Mouse (Mus musculus) erythroblast, embryonic 14.5 days (primary cell): ENCODE data around the gene Nop58. TPM values are rescaled to one million over a fixed set of nuclear protein-coding genes. Genes with fewer than 3 reads are reported as not detected.
"Not testable (repeated sequence)": the region's sequence is repeated elsewhere in the genome, so short reads cannot be mapped to it uniquely, and the experiment has no call there.

ENCODE experiments used
- H3K27me3 ChIP-seq: 2 replicates; pipeline ENCODE4 v1.6.1; 2012; ENCODE audit warnings: inconsistent platforms; ENCODE audit not compliant: control insufficient read depth
- H3K36me3 ChIP-seq: 2 replicates; pipeline ENCODE4 v1.6.1; 2012; ENCODE audit warnings: mild to moderate bottlenecking, inconsistent platforms; ENCODE audit not compliant: control insufficient read depth
- H3K4me1 ChIP-seq: 2 replicates; pipeline ENCODE4 v1.6.1; 2012; ENCODE audit warnings: inconsistent platforms; ENCODE audit not compliant: control insufficient read depth
- H3K4me3 ChIP-seq: replicated peaks from 2 replicates; pipeline ENCODE3; 2012; ENCODE audit warnings: moderate library complexity, mild to moderate bottlenecking, inconsistent platforms
- H3K9me3 ChIP-seq: 2 replicates; pipeline ENCODE4 v1.6.1; 2012; ENCODE audit warnings: low read length, inconsistent platforms, mixed read lengths; ENCODE audit not compliant: control insufficient read depth
- GATA1 ChIP-seq: IDR thresholded peaks from 2 replicates; pipeline ENCODE4 v1.6.1; 2012; ENCODE audit warnings: low read length, inconsistent platforms, mixed read lengths
- TAL1 ChIP-seq: IDR thresholded peaks from 3 replicates; pipeline ENCODE4 v1.6.1; 2012; ENCODE audit warnings: low read length, inconsistent platforms, mixed read lengths
- polyA plus RNA-seq: library from polyadenylated mRNA; stranded (reverse); fragments of >175 nt; gene quantifications from 2 replicates; pipeline ENCODE4 v1.2.3, GENCODE M21; 2012

Nop58 gene
- 2.8 and 5.2 TPM in 2 replicates for polyA plus RNA-seq

DNA sequence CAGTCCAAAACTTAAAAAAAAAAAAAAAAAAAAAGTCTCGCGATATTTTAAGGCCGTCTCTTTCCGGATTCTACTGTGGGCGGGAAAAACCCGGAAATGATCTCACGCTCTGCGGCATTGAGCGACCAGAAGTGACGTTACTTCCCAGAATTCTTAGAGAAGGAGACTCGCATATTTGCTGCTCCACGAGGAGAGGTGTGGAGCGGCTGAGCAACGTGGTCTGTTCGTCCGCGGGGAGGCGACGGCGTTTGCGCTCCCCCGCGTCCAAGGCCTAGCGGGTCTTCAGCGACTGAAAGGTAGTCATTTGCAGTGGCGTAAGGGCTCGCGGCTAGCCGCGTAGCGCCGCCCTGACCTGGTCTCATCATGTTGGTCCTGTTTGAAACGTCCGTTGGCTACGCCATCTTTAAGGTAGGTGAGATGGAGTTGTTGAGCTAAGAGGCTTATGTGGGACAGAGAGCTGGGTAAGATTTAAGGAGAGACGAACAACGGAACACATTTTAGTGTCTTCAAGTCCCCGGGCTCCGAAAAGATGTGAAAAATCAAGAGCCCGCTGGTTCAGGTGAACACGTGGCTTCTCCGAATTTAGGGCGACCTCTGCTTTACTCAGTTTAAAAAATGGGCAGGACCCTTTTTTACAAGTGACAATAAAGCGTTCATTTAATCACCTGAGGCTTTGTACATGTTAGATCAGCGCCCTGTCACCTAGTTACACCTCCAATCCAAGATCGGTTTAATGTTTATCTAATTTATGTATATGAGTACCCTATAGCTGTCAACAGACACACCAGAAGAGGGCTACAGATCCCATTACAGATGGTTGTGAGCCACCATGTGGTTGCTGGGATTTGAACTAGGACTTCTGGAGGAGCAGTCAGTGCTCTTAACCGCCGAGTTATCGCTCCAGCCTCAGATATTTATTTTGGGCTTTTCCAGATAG is at the start of gene Nop58:
TSS of gene Nop58 (plus strand) at position 153 of the 937 bp plus-strand sequence.
- H3K4me1 ChIP-seq, result peaks cover 44% of the 10 kb centered on the region
- H3K9me3 ChIP-seq, result no peaks in the 10 kb centered on the region
- H3K36me3 ChIP-seq, result peaks cover 26% of the 10 kb centered on the region
- H3K27me3 ChIP-seq, result peaks cover 34% of the 10 kb centered on the region
- no peak for TF ChIP-seq GATA1
- TF ChIP-seq TAL1, result no peak
- peak within 1 kb of the TSS; percentile 97 for H3K4me3 ChIP-seq

DNA sequence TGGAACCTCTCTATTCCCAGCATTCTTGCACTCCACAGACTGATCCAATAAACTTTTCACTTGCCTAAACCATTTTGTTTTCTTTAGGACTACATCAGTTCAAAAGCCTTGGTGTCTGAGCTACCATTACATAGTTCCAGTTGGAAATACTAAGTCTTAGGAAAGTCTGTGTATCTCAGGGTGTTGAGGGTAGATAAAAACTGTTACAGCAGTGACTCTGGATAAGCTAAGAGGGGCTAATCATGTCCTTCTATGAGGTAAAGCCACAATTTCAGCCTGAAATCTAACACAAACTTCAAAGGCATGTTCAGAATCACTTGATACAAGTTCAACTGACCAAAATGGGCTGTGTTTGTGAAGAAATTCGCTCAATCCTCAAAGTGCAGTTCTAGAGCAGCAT is 48.4 kb upstream of the Nop58 start:
- Histone ChIP-seq H3K27me3 (no peaks in the 10 kb centered on the region), H3K36me3 (peaks cover 17% of the 10 kb centered on the region), H3K4me3 (no peak overlapping the region), H3K4me1 (peaks cover 35% of the 10 kb centered on the region), H3K9me3 (no peaks in the 10 kb centered on the region)
- TF ChIP-seq TAL1 (no peak), GATA1 (no peak)

DNA sequence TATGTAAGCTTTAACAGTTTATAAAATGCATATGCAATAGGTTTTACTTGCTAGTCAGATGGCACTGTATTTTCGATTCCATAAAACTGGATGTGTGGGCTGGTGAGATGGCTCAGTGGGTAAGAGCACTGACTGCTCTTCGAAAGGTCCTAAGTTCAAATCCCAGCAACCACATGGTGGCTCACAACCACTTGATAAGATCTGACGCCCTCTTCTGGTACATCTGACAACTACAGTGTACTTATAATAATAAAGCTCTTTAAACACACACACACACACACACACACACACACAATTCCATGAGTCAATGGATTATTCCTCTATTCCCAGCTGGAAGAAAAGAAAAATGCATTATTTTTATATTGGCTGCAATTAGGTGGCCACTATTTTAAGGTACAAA is 46.4 kb upstream of the Nop58 start:
- no peak overlapping the region for H3K4me3 ChIP-seq
- H3K36me3 ChIP-seq, result peaks cover 36% of the 10 kb centered on the region
- H3K9me3 ChIP-seq, result no peaks in the 10 kb centered on the region
- H3K4me1 ChIP-seq, result peaks cover 30% of the 10 kb centered on the region
- H3K27me3 ChIP-seq, result no peaks in the 10 kb centered on the region
- no peak for TF ChIP-seq TAL1
- TF ChIP-seq GATA1, result no peak

DNA sequence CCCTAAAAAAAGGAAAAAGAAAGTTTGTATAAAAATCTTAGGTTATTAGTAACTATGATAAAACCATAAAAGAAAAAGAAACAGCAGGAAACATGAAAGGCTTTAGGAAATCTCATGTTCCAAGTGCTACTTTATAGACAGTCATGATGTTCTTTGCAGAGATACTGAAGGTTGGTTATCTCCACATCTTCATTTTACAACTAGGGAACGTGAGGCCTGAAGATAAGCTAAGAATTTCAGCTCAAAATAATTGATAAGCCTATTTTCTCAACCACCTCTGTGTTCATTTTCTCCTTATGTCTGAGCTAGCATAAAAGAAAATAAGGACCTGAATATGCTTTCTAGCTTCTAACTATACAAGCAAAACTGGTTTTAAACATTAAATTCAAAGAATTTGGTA is 42.3 kb upstream of the Nop58 start:
- no peaks in the 10 kb centered on the region for H3K9me3 ChIP-seq
- H3K27me3 ChIP-seq, result no peaks in the 10 kb centered on the region
- TF ChIP-seq TAL1 (no peak), GATA1 (no peak)
- H3K36me3 ChIP-seq, result peaks cover 54% of the 10 kb centered on the region
- no peak overlapping the region for H3K4me3 ChIP-seq
- H3K4me1 ChIP-seq, result peaks cover 8% of the 10 kb centered on the region

DNA sequence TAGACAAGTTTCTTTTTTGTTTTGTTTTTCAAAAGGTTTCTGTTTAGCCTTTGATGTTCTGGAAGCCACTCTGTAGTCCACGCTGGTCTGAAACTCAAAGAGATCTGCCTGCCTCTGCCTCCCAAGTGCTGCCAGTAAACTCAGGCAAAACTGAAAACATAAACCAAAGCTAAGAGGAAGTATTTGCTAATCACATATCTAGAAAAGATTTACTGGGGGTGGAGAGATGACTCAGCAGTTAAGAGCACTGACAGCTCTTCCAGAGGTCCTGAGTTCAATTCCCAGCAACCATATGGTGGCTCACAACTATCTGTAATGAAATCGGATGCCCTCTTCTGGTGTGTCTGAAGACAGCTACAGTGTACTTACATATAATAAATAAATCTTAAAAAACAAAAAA is 38.3 kb upstream of the Nop58 start:
- not testable (repeated sequence) for H3K27me3 ChIP-seq, H3K4me3 ChIP-seq, H3K9me3 ChIP-seq
- peaks cover 68% of the 10 kb centered on the region for H3K36me3 ChIP-seq
- peaks cover 11% of the 10 kb centered on the region for H3K4me1 ChIP-seq

DNA sequence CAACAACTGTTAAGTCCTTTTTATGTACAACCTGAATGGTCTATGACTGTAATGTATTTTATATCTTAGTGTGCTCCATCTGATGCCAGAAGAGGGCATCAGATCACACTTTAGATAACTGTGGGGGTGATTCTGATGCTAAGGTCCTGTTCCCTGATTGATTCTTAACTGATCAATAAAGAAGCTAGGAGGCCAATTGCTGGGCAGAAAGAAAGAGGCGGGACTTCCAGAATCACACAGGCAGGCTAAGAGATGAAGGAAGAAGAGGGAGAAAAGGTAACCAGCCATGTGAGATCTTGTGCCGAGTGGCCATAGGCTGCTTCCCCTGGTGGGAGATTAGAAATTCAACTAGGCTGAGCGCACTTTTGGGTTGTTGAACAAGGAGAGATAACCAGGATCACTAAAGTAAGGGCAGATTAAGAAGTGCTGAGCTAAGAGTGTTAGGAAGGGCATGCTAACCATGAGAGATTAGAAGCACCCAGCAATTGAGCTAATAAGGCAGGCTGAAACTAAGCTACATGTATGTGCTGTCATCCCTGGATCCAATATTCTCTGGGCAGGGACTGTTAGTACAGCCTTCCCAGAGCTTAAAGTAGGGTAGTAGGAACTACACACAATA is 33.5 kb upstream of the Nop58 start:
- Histone ChIP-seq H3K27me3 (no peaks in the 10 kb centered on the region), H3K9me3 (no peaks in the 10 kb centered on the region), H3K4me3 (no peak overlapping the region), H3K4me1 (peaks cover 8% of the 10 kb centered on the region; the same call in 1 of the 2 replicates), H3K36me3 (peaks cover 81% of the 10 kb centered on the region)
- TF ChIP-seq TAL1 (no peak), GATA1 (no peak)

DNA sequence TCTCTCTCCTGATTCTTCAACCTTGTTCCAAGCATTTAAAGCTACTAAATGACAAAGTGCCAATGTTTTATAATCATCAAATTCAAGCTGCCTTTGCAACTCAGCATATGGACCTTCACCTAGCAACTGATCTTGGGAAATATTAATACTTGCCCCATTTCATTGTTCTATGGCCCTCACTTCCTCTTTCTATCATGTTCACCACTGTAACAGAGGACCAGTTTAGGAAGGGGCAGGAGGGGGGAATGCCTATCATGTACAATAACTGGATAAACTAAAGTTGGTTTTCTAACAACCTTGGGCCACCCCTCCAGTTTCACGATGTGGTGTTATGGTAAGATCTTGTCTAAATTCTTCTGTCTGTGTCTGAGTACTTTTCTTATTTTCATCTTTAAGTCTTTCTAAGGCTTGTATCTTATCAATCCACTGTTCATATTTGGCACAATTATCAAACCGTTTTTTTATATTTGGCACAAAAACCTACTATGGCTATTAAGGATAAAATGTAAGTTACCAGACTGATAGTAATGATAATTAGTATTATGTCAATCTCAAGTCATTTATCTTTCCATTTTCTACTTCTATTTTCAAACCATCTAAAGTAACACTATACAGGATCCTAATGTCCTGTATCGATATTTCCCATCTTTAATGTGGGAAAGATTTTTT is 31.4 kb upstream of the Nop58 start:
- H3K27me3 ChIP-seq, result no peaks in the 10 kb centered on the region
- H3K4me1 ChIP-seq, result peaks cover 8% of the 10 kb centered on the region; the same call in 1 of the 2 replicates
- TF ChIP-seq TAL1 (no peak), GATA1 (no peak)
- H3K4me3 ChIP-seq, result no peak overlapping the region
- no peaks in the 10 kb centered on the region for H3K9me3 ChIP-seq
- peaks cover 66% of the 10 kb centered on the region for H3K36me3 ChIP-seq

DNA sequence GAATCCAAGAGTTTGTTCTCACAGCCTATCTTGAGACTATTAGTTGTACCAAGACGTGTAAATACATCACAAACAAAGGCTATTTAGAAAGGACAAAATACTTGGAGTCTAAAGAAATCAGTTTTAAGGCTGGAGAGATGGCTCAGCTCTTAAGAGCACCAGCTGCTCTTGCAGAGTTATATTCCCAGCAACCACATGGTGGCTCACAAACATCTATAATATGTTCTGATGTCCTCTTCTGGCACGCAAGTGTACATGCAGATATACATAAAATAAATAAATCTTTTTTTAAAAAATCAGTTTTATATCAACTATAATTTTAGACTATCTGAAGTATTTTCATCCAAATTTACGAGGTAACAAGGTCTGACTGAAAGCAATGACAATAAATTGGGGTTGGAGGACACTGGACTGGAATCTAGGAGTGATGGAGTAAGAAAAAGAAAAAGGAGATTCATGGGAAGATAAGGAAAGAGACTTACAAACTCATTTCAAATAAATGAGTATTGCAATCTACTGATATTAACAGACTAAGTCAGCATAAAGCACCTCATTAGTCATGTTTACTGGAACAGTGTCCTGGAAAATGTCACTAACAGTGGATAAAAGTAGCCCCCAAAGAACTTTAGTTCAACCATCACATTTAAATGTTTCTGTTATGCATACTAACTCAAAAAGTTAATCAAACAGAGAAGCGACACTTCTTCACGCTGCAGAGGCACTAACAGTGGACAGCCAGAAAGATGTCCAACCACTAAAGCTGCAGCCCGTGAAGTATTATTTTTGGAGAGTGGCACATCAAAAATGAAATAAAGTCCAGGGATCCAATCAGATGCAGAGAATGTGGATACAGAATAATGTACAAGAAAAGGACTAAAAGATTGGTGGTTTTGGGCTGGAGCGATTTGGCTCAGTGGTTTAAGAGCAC is 28.3 kb upstream of the Nop58 start:
- no peak for TF ChIP-seq GATA1
- TF ChIP-seq TAL1, result no peak
- Histone ChIP-seq H3K4me3 (no peak overlapping the region), H3K4me1 (peaks cover 19% of the 10 kb centered on the region), H3K27me3 (no peaks in the 10 kb centered on the region), H3K9me3 (no peaks in the 10 kb centered on the region), H3K36me3 (peaks cover 47% of the 10 kb centered on the region)
